Mouse (Mus musculus) intestine, embryonic 16.5 days (tissue): ENCODE results near the gene Dusp19. TPM values are rescaled to one million over a fixed set of nuclear protein-coding genes. Genes with fewer than 3 reads are reported as not detected.

Experiments used
- ATAC-seq: fragments of 200-750 bp; cut with Nextera tagmentation; 2 replicates; pipeline ENCODE4 v1.8.0; 2017; ENCODE audit warnings: moderate TSS enrichment, moderate library complexity
- H3K27ac ChIP-seq: fragments of 300-500 bp; sonication (generic); 2 replicates; pipeline ENCODE4 v1.5.1; 2014; ENCODE audit warnings: mild to moderate bottlenecking, low read length
- H3K27me3 ChIP-seq: fragments of 300-500 bp; sonication (generic); replicated peaks from 2 replicates; pipeline ENCODE4 v1.6.1; 2014; ENCODE audit warnings: low read length, control low read depth, mixed read lengths; ENCODE audit not compliant: control insufficient read depth, insufficient read depth
- H3K36me3 ChIP-seq: fragments of 300-500 bp; sonication (generic); 2 replicates; pipeline ENCODE4 v1.6.1; 2014; ENCODE audit warnings: low read length, control low read depth; ENCODE audit not compliant: control insufficient read depth, insufficient read depth
- H3K4me1 ChIP-seq: fragments of 300-500 bp; sonication (generic); 2 replicates; pipeline ENCODE4 v1.6.1; 2014; ENCODE audit warnings: low read length, control low read depth, mixed read lengths; ENCODE audit not compliant: control insufficient read depth, insufficient read depth
- H3K4me2 ChIP-seq: fragments of 300-500 bp; sonication (generic); 2 replicates; pipeline ENCODE4 v1.6.1; 2014; ENCODE audit warnings: low read depth, low read length, control low read depth
- H3K4me3 ChIP-seq: fragments of 300-500 bp; sonication (generic); 2 replicates; pipeline ENCODE4 v1.5.1; 2014; ENCODE audit warnings: mild to moderate bottlenecking, low read length
- H3K9ac ChIP-seq: fragments of 300-500 bp; sonication (generic); 2 replicates; pipeline ENCODE4 v1.6.1; 2014; ENCODE audit warnings: low read depth, low read length
- H3K9me3 ChIP-seq: fragments of 300-500 bp; sonication (generic); 2 replicates; pipeline ENCODE4 v1.6.1; 2016; ENCODE audit warnings: low read length, control low read depth; ENCODE audit not compliant: control insufficient read depth
- WGBS: fragments of 180-500 bp; shearing (Covaris S2); extraction: QIAGEN DNeasy Blood & Tissue Kit; methylation state at CpG from one replicate; pipeline ENCODE4 v1.1.7; 2014; 5-methylcytosine and 5-hydroxymethylcytosine counted together
- polyA plus RNA-seq: library from polyadenylated mRNA; unstranded; fragments of >200 nt; fragmentation: Nextera tagmentation; extraction: Ambion mirVana; gene quantifications from 2 replicates; pipeline ENCODE4 v1.2.1, GENCODE M21; 2015

The Dusp19 gene
- 16.1 and 17.9 TPM in 2 replicates for polyA plus RNA-seq

DNA sequence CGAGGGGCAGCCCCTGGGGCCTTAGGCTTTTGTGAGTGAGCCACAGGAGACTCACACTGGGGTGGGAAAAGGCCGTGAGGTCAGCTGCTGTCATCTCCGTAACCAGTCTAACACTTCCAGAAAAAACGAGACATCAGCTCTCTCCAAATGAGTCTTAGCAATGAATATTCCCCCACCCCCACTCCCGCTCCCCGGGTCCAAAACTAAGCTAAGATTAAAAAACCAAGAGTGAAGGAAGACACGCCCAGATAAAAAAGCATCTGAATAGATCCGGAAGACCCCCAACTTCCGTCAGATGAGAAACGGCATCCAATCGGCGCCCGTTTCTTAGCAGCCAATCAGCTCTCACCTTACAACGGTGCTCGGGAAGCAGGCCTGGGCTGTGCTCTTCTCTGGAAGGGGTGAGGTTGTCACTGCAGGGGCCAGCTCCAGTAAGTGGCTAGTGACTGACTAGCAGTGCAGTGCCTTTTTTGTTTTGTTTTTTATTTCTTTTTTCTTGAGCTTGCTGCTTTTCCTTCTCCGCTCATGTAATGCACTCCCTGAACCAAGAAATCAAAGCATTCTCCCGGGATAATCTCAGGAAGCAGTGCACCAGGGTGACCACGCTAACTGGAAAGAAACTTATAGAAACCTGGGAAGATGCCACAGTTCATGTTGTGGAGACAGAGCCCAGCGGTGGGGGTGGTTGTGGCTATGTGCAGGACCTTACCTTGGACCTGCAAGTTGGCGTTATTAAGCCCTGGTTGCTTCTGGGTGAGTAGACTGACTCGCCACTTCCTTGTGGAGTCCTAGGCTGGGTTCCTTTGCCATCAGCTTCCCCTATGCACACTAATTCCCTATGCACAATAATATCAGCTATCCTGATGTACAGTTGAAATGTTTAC is at the start of gene Dusp19, which contains the start of gene Nup35:
Gene Dusp19 (plus strand): TSS at position 192 of the 884 bp plus-strand sequence.
Gene Nup35 (plus strand): TSS at position 383 of the 884 bp plus-strand sequence.
- peak; percentile 100 for ATAC-seq
- under 1% methylated on average over 21 of the region's 21 CpGs for WGBS
- Histone ChIP-seq H3K27me3 (no peaks in the 10 kb centered on the region), H3K9me3 (no peaks in the 10 kb centered on the region), H3K4me2 (peak within 1 kb of the TSS; percentile 72), H3K27ac (peak within 1 kb of the TSS; percentile 34; the same call in 1 of the 2 replicates), H3K4me3 (peak within 1 kb of the TSS; percentile 62), H3K4me1 (peaks cover 3% of the 10 kb centered on the region; the same call in 1 of the 2 replicates), H3K36me3 (no peaks in the 10 kb centered on the region), H3K9ac (peak within 1 kb of the TSS; percentile 76)

DNA sequence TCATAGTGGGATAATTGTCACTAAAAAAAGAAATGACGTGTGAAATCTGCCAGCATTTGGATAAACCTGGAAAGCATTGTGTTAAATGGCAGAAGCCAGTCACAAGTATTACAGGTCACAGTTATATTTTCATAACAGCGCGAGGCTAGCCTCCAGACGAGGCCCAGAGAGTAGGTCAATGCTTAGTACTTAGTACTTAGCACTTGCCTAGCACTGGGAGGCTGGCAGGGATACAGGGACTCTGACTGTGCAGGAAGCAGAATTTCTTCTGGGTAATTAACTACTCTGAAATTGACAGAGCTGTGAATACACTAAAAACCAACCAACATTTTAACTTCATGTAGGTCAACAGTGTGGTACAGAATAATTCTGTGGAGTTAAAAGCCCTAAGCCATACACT is 49.4 kb upstream of the Dusp19 start:
- no peak for ATAC-seq
- Histone ChIP-seq H3K9me3 (no peaks in the 10 kb centered on the region), H3K27ac (no peak overlapping the region), H3K4me1 (peaks cover 4% of the 10 kb centered on the region; the same call in 1 of the 2 replicates), H3K4me2 (no peak overlapping the region), H3K9ac (no peak overlapping the region), H3K4me3 (no peak overlapping the region), H3K27me3 (no peaks in the 10 kb centered on the region), H3K36me3 (0 out of 2 replicates have a peak, but pooled peaks cover 3% of the 10 kb centered on the region)
- 90% methylated on average over 4 of the region's 4 CpGs for WGBS

DNA sequence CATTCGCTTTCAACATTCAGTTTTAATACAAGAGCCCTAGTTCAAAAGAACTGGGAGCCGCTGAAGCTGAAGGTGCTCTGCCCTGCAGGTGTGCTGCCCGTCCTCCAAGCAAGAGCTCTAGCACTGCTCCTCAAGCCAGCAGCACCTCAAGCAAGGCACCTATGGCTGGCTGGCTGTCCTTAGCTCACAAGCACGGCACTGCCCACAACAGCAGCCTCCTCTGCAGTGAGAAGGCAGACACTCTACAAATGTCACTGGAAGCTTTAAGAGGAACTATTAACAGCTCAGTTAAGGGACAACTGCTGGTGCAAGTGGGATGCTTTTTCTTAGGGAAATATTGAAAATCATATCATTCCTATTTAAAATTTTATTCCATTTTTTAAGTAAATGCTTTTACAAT is 46.2 kb upstream of the Dusp19 start:
- Histone ChIP-seq H3K27me3 (no peaks in the 10 kb centered on the region), H3K4me2 (no peak overlapping the region), H3K4me3 (no peak overlapping the region), H3K27ac (no peak overlapping the region), H3K4me1 (peaks cover 3% of the 10 kb centered on the region; the same call in 1 of the 2 replicates), H3K9ac (no peak overlapping the region), H3K9me3 (no peaks in the 10 kb centered on the region), H3K36me3 (0 out of 2 replicates have a peak, but pooled peaks cover 3% of the 10 kb centered on the region)
- ATAC-seq: no peak
- 73% methylated on average over 4 of the region's 4 CpGs for WGBS

DNA sequence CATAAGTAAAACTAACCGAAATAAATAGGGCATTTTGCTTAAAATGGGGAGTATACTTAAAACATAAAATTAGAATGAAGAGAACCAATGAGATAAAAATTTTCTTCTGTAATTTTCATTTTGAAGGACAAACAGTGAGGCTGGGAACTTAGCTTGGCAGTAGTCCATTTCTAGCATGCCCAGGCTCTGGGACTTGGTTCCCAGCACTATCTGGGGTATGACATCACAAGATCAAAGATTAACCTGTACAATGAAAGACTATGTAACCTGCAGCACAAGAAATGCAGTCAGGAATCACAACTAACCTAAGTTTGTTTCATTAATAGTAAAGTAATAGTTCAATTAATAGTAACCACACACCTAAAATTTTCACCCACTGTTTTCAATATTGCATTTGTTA is 39.6 kb upstream of the Dusp19 start:
- Histone ChIP-seq H3K4me3 (no peak overlapping the region), H3K27me3 (no peaks in the 10 kb centered on the region), H3K9ac (no peak overlapping the region), H3K9me3 (no peaks in the 10 kb centered on the region), H3K27ac (no peak overlapping the region), H3K36me3 (no peaks in the 10 kb centered on the region), H3K4me2 (no peak overlapping the region), H3K4me1 (peaks cover 15% of the 10 kb centered on the region)
- 97% methylated on average over 1 of the region's 1 CpGs for WGBS
- no peak for ATAC-seq

DNA sequence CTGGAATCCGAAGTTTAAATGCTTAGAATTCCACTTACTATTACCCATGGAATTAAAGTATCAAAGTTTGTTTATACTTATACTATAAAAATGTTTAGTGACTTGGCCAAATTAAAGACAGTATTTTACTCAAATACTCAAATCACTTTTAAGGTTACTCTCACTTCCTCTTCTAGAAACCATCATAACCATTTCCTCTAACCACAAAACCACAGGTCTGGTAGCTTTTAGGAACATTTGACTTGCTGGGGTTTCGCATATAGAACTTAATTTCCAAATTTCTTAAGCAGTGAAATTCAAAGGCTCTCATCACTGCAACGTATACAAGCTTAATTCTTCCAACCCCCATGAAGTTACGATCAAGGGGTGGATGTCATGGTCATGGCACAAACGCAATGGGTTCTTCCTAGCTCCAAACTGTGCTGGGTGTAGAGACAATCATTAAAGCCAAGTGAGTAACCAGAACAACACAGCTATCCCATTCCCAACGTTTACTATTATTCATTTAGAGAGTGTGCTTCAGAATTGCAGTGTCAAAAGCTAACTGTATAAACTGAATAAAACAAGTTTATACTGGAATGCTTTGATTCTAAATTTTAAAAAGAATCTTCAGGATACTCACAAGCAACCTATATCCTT is 37.5 kb upstream of the Dusp19 start:
- Histone ChIP-seq H3K9ac (0 out of 2 replicates have a peak overlapping the region, but pooled peaks have one; percentile 33), H3K9me3 (no peaks in the 10 kb centered on the region), H3K4me2 (peak overlapping the region; percentile 66), H3K4me3 (peak overlapping the region; percentile 39), H3K27ac (no peak overlapping the region), H3K27me3 (no peaks in the 10 kb centered on the region), H3K4me1 (peaks cover 12% of the 10 kb centered on the region), H3K36me3 (no peaks in the 10 kb centered on the region)
- WGBS: 31% methylated on average over 6 of the region's 6 CpGs
- no peak for ATAC-seq

DNA sequence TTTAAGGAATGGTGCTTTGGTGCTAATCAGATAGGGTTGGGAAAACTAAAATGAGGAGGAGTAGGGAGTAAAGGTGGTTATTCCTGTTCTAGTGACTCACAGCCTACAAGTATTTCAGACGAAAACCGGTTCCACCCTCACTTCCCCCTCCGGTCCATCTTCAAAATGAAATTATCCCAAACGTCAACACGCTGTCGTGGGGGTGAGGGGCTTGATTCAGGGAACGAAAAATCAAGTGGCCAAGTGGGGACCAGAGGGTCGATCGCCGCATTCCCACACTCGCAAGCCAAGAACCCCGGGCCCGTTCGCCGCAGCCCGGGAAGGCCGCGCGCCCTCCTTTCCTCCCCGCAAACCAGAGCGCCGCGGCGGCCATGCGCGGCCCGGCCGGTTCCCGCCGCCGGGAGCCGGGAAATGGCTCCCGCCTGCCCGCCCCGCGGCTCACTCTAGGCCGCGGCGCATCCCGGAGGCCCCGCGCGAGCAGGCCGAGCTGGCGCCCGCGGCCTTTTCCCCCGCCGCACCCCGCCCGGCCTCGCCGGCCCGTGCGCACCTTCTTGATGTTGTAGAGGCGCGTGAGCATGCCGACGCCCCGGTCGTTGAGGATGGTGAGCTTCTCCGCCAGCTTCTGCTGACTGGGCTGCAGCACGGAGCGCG is 36.4 kb upstream of the Dusp19 start:
- 0% methylated on average over 59 of the region's 65 CpGs for WGBS
- no peaks in the 10 kb centered on the region for H3K36me3 ChIP-seq
- no peaks in the 10 kb centered on the region for H3K9me3 ChIP-seq
- H3K9ac ChIP-seq: peak overlapping the region; percentile 98
- H3K4me2 ChIP-seq: peak overlapping the region; percentile 62
- peak; percentile 74 for ATAC-seq
- H3K4me1 ChIP-seq: peaks cover 12% of the 10 kb centered on the region
- H3K27me3 ChIP-seq: no peaks in the 10 kb centered on the region
- H3K4me3 ChIP-seq: peak overlapping the region; percentile 87
- peak overlapping the region; percentile 98 for H3K27ac ChIP-seq

DNA sequence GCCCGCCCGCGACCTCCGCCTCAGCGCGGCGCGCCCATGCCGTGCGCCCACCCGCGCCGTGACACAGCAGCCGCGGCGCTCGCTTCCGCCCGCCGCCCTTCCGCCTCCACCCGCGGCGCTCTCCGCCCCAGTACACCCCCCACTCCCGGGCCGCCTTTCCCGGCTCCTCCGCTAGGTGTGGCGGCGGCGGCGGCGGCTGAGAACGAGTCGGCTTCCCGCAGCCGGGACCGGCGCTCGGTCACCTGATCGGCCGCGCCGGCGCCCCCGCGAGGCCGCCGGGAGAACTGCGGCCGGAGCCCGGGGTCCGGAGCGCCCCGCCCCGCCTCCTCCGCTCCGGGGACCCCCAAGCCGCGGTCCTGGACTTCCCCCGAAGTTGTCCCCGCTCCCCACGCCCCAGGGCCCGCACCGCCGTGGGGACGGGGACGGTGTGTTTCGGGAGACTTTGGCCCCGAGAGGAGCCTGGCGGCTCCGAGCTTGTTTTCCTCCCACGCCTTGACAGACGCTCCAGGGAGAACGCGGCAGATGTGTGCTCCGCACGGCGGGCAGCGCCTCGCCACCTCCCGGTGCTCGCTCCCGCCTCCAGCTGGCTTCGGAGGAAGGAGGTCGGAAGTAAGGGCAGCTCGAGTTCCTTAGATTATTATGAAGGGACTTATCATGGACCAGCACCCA is 35.7 kb upstream of the Dusp19 start, which contains the start of gene Nckap1:
Gene Nckap1 (minus strand): TSS at position 338 of the 669 bp plus-strand sequence.
- Histone ChIP-seq H3K9me3 (no peaks in the 10 kb centered on the region), H3K27ac (peak within 1 kb of the TSS; percentile 98), H3K9ac (peak within 1 kb of the TSS; percentile 98), H3K4me1 (peaks cover 12% of the 10 kb centered on the region), H3K36me3 (no peaks in the 10 kb centered on the region), H3K27me3 (no peaks in the 10 kb centered on the region), H3K4me2 (peak within 1 kb of the TSS; percentile 64), H3K4me3 (peak within 1 kb of the TSS; percentile 87)
- WGBS: under 1% methylated on average over 79 of the region's 88 CpGs
- ATAC-seq: peak; percentile 97

DNA sequence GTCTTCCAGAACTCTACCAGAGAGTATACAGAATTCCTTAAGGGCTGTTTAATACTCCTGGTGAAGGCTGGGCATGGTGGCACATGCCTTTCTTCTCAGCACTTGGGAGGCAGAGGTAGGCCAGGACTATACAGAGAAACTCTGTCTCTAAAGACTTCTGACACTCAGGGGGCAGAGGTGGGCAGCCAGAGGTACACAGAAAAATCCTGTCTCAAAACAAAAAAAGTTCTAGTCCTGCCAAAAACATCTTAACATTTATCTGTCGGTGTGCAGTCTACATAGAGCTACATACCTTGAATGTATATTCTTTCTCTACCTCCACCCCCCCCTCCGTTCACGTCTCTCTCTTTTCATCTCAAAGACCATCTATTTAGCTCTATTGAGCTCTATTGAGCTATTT is 34.5 kb upstream of the Dusp19 start:
- Histone ChIP-seq H3K9me3 (no peaks in the 10 kb centered on the region), H3K36me3 (no peaks in the 10 kb centered on the region), H3K9ac (no peak overlapping the region), H3K27ac (no peak overlapping the region), H3K4me3 (no peak overlapping the region), H3K4me2 (no peak overlapping the region), H3K27me3 (no peaks in the 10 kb centered on the region), H3K4me1 (peaks cover 12% of the 10 kb centered on the region)
- no peak for ATAC-seq
- 91% methylated on average over 3 of the region's 3 CpGs for WGBS
